Mouse (Mus musculus) intestine, embryonic 14.5 days (tissue): ENCODE results near the gene Haus6. TPM values are rescaled to one million over a fixed set of nuclear protein-coding genes. Genes with fewer than 3 reads are reported as not detected.
"Not testable (repeated sequence)": the region's sequence is repeated elsewhere in the genome, so short reads cannot be mapped to it uniquely, and the experiment has no call there.

Experiments
- ATAC-seq: fragments of 200-750 bp; cut with Nextera tagmentation; replicated peaks from 2 replicates; pipeline ENCODE4 v1.8.0; 2017; ENCODE audit warnings: low read depth, moderate number of reproducible peaks, moderate TSS enrichment, moderate library complexity; ENCODE audit not compliant: low FRiP score, low TSS enrichment
- DNase-seq: peaks from one replicate; pipeline ENCODE4 v3.0.0-alpha.2; 2018; ENCODE audit warnings: low spot score
- H3K27ac ChIP-seq: fragments of 300-500 bp; sonication (generic); 2 replicates; pipeline ENCODE4 v1.5.1; 2014; ENCODE audit warnings: low read depth, mild to moderate bottlenecking, control low read depth
- H3K27me3 ChIP-seq: fragments of 300-500 bp; sonication (generic); replicated peaks from 2 replicates; pipeline ENCODE4 v1.6.1; 2014; ENCODE audit warnings: low read length, control low read depth; ENCODE audit not compliant: control insufficient read depth, insufficient read depth
- H3K36me3 ChIP-seq: fragments of 300-500 bp; sonication (generic); 2 replicates; pipeline ENCODE4 v1.6.1; 2014; ENCODE audit warnings: low read length, control low read depth; ENCODE audit not compliant: control insufficient read depth, insufficient read depth
- H3K4me1 ChIP-seq: fragments of 300-500 bp; sonication (generic); replicated peaks from 2 replicates; pipeline ENCODE4 v1.6.1; 2014; ENCODE audit warnings: low read length, control low read depth, mixed read lengths; ENCODE audit not compliant: control insufficient read depth, insufficient read depth
- H3K4me2 ChIP-seq: fragments of 300-500 bp; sonication (generic); 2 replicates; pipeline ENCODE4 v1.6.1; 2014; ENCODE audit warnings: low read length
- H3K4me3 ChIP-seq: fragments of 300-500 bp; sonication (generic); 2 replicates; pipeline ENCODE4 v1.5.1; 2014; ENCODE audit warnings: low read depth, low read length, control low read depth, mixed read lengths
- H3K9ac ChIP-seq: fragments of 300-500 bp; sonication (generic); 2 replicates; pipeline ENCODE4 v1.6.1; 2014; ENCODE audit warnings: mild to moderate bottlenecking, low read length
- H3K9me3 ChIP-seq: fragments of 300-500 bp; sonication (generic); 2 replicates; pipeline ENCODE4 v1.6.1; 2016; ENCODE audit warnings: low read length, control low read depth; ENCODE audit not compliant: control insufficient read depth
- WGBS: fragments of 180-500 bp; shearing (Covaris S2); extraction: QIAGEN DNeasy Blood & Tissue Kit; methylation state at CpG from one replicate; pipeline ENCODE4 v1.1.7; 2014; 5-methylcytosine and 5-hydroxymethylcytosine counted together
- polyA plus RNA-seq: library from polyadenylated mRNA; unstranded; fragments of >200 nt; fragmentation: Nextera tagmentation; extraction: Ambion mirVana; gene quantifications from 2 replicates; pipeline ENCODE4 v1.2.1, GENCODE M21; 2014

The Haus6 gene
- polyA plus RNA-seq, 1 experiment from 2014 or later, result 18.3 TPM

DNA sequence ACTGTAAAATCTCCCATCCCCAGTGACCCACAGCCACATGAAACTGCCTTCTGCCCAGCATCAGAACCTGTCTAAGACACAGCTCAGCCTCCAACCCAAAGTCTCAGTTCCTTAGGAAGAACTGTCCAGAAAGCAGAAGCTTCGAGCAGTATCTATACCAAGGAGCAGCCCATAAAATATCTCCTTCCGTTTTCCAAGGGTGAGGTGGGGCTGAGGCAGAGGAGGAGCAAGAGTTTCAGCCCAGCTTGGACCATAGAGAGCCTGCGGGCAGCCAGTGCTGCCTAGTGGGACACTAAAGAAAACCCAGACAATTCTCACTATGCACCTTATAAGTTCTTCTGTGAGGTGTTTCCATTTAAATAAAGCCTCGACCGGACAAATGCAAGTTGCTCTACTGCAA lies 20.7 kb upstream of the Haus6 start:
- not testable (repeated sequence) for H3K4me1 ChIP-seq, H3K9me3 ChIP-seq, H3K9ac ChIP-seq, H3K27ac ChIP-seq, H3K36me3 ChIP-seq, H3K4me2 ChIP-seq, DNase-seq, H3K4me3 ChIP-seq, H3K27me3 ChIP-seq
- WGBS, result 64% methylated on average over 4 of the region's 5 CpGs
- 0 out of 2 replicates have a peak, but pooled peaks have one; percentile 53 for ATAC-seq

DNA sequence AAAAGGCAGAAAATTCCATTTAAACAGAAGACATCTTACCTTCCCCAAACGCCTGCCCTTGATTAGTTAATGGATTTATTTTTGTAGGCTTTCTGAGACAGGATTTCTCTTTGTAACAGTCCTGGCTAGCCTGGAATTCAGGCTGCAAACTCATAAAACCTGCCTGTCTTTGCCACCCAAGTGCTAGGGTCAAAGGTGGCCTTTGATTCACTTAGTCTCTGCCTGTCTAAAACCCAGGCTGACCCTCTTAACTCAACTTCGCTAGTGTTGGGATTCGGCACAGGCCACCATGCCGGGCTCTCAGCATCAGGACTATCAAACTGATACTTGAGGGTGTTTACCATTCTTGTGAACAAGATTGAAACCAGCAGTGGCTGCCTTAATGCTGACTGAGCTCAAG lies 20.0 kb upstream of the Haus6 start:
- H3K4me2 ChIP-seq, result no peak overlapping the region
- no peak for ATAC-seq
- no peak overlapping the region for H3K9ac ChIP-seq
- H3K27ac ChIP-seq, result no peak overlapping the region
- WGBS, result 25% methylated on average over 4 of the region's 4 CpGs
- no peaks in the 10 kb centered on the region for H3K27me3 ChIP-seq
- H3K9me3 ChIP-seq, result no peaks in the 10 kb centered on the region
- H3K4me1 ChIP-seq, result no peaks in the 10 kb centered on the region
- no peaks in the 10 kb centered on the region for H3K36me3 ChIP-seq
- DNase-seq, result no peak
- H3K4me3 ChIP-seq, result no peak overlapping the region

DNA sequence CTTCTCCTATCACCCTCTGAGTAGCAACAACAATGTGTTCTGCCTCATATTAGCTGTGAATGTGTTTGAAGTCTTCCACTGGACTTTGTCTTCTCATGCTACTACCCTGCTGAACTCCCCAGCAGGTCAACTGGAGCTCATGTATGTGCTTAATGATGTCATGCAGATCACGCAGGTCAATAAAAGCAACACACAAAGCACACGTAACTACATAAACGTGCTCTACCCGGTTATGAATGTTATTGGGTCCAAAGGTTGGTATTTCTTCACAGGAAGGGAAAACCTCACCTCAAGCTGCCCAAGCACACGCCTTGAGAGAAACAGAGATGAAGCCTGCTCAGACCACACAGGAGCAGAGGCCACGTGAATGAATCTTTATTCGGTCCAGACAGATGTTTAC lies 14.6 kb upstream of the Haus6 start:
- H3K9me3 ChIP-seq, H3K27ac ChIP-seq, H3K4me1 ChIP-seq, H3K4me3 ChIP-seq, H3K9ac ChIP-seq, H3K4me2 ChIP-seq, DNase-seq, H3K27me3 ChIP-seq, H3K36me3 ChIP-seq: not testable (repeated sequence)
- peak; percentile 72; the same call in 1 of the 2 replicates for ATAC-seq
- 75% methylated on average over 7 of the region's 7 CpGs for WGBS

DNA sequence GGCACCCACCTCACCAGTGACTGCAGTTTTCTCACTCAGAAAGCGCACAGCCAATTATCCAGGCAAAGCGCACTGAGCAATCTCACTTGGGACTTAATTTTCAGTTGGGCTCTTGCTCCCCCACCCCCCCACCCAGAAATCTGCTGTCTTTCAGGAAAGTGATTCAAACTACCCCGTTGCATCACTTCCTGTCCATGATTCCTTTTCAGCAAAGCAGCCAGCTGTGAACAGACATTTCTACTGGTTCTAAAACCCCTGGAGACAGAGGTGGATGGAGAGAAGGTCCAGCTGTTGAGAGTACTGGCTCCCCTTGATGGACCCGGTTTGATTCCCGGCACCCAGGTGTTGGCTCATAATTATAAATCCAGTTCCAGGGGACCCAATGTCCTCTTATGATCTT lies 13.6 kb upstream of the Haus6 start:
- WGBS, result 80% methylated on average over 5 of the region's 5 CpGs
- Histone ChIP-seq H3K4me2 (no peak overlapping the region), H3K27ac (no peak overlapping the region), H3K36me3 (no peaks in the 10 kb centered on the region), H3K4me3 (no peak overlapping the region), H3K9me3 (no peaks in the 10 kb centered on the region), H3K27me3 (no peaks in the 10 kb centered on the region), H3K9ac (no peak overlapping the region), H3K4me1 (no peaks in the 10 kb centered on the region)
- ATAC-seq, result no peak
- no peak for DNase-seq

DNA sequence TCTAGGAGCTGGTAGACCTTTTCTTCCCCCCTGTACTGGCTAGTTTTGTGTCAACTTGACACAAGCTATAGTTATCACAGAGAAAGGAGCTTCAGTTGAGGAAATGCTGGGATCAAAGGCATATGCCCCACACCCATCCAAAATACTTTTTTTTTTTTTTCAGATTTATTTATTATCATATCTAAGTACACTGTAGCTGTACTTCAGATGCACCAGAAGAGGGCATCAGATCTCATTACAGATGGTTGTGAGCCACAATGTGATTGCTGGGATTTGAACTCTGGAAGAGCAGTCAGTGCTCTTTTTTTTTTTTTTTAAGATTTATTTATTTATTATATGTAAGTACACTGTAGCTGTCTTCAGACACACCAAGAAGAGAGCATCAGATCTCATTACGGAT lies 10.7 kb upstream of the Haus6 start:
- H3K27me3 ChIP-seq, H3K9ac ChIP-seq, H3K4me3 ChIP-seq, H3K4me1 ChIP-seq, H3K36me3 ChIP-seq, H3K9me3 ChIP-seq, H3K27ac ChIP-seq, DNase-seq, H3K4me2 ChIP-seq, ATAC-seq: not testable (repeated sequence)
- 96% methylated on average over 1 of the region's 1 CpGs for WGBS

DNA sequence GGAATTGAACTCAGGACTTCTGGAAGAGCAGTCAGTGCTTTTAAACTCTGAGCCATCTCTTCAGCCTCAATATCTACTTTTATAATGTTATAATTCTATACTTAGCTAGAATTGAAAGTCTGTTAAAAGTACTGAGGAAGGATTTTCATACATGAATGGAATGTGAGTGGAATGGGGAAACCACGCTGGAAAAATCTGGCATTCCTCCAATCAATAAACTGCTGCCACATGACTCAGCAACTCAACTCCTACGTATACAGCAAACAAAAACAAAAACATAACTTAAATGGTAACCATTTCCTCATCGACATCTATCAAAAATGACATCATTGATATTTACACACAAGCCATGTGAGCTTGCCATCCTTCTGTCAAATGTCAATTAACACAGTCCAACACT lies 10.3 kb upstream of the Haus6 start:
- no peaks in the 10 kb centered on the region for H3K27me3 ChIP-seq
- no peak overlapping the region for H3K9ac ChIP-seq
- H3K4me1 ChIP-seq, result no peaks in the 10 kb centered on the region
- ATAC-seq (no peak), DNase-seq (no peak)
- WGBS, result 70% methylated on average over 3 of the region's 3 CpGs
- no peaks in the 10 kb centered on the region for H3K36me3 ChIP-seq
- no peak overlapping the region for H3K4me2 ChIP-seq
- no peaks in the 10 kb centered on the region for H3K9me3 ChIP-seq
- no peak overlapping the region for H3K4me3 ChIP-seq
- no peak overlapping the region for H3K27ac ChIP-seq

DNA sequence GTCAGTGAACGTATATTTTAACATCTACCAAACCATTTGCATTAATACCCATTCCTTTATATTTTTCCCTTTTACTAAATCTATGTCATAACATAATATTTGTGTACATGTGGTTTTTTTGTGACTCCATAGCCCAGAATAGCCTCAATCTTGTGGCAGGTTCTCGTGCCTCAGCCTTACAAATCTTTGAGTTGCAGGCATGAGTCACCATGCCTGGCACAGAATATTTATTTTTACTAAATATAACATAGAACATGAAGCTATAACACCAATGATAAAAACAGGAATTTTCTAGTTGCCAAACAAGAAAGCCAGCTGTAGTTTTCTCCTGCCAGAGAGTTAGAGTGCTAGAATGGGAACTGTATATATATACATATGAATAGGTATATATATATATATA lies 8.7 kb upstream of the Haus6 start:
- H3K27ac ChIP-seq, result no peak overlapping the region
- H3K4me1 ChIP-seq, result no peaks in the 10 kb centered on the region
- DNase-seq, result no peak
- H3K9ac ChIP-seq, result no peak overlapping the region
- no peaks in the 10 kb centered on the region for H3K27me3 ChIP-seq
- no peaks in the 10 kb centered on the region for H3K36me3 ChIP-seq
- no peak overlapping the region for H3K4me3 ChIP-seq
- 72% methylated on average over 2 of the region's 2 CpGs for WGBS
- no peaks in the 10 kb centered on the region for H3K9me3 ChIP-seq
- no peak overlapping the region for H3K4me2 ChIP-seq
- ATAC-seq, result no peak

DNA sequence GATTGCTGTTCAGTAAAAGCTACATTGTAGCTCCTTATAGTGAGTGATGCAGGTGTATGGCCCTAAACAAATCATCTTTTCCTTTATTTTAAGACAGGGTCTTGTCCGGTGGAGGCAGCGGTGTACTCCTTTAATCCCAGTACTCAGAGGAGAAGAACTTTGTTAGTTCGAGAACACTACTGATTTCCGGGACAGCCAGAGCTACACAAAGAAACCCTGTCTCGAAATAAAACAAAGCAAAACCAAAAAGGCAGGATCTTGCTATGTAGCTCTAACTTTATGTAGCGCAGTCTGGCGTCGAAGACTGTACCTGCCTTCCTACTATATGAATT lies 400 bp upstream of the Haus6 start:
- Histone ChIP-seq H3K27me3 (no peaks in the 10 kb centered on the region), H3K27ac (peak overlapping the region; percentile 57; the same call in 1 of the 2 replicates), H3K36me3 (peaks cover 4% of the 10 kb centered on the region), H3K4me1 (peaks cover 4% of the 10 kb centered on the region), H3K9me3 (no peaks in the 10 kb centered on the region), H3K9ac (peak overlapping the region; percentile 55), H3K4me3 (peak overlapping the region; percentile 95), H3K4me2 (peak overlapping the region; percentile 57)
- DNase-seq (no peak), ATAC-seq (peak; percentile 25; the same call in 1 of the 2 replicates)
- 36% methylated on average over 8 of the region's 8 CpGs for WGBS

DNA sequence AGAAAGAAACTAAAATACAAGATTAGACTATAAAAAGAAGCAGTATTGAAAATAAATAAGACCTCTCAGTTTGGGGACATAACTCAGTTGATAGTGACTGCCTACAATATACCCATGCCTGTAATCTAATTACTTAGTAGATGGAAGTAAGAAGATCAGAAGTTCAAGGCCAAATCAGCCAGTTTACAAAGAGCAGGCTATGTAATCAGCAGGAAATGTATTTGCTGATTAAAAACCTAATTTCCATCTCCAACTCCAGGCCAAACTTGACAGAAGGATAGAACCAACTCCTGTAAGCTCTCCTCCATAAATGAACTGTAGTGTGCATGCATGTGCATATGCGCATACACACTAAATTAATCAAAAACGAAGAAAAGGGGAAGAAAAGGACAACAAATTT lies 20.6 kb downstream of the Haus6 start:
- Histone ChIP-seq H3K9ac (no peak overlapping the region), H3K36me3 (peaks cover 82% of the 10 kb centered on the region), H3K4me2 (no peak overlapping the region), H3K27me3 (no peaks in the 10 kb centered on the region), H3K4me1 (no peaks in the 10 kb centered on the region), H3K27ac (no peak overlapping the region), H3K9me3 (no peaks in the 10 kb centered on the region), H3K4me3 (no peak overlapping the region)
- no peak for ATAC-seq
- no peak for DNase-seq
- 90% methylated on average over 2 of the region's 2 CpGs for WGBS
